Mouse (Mus musculus) frontal cortex, postnatal 36 days (tissue): ENCODE measurements at regions not wholly inside any gene's neighbourhood (a gene's known extent, or its start where the extent isn't known, plus 50 kb on each side); places are given as distances from the start of the nearest gene placed in this dataset.
"Not testable (repeated sequence)": the region's sequence is repeated elsewhere in the genome, so short reads cannot be mapped to it uniquely, and the experiment has no call there.

Experiments
- DNase-seq, 2 experiments: peaks; one replicate each; pipeline ENCODE4 v3.0.0; 2022; ENCODE audit warnings: low spot score in 2 of 2

GRCm38 (mm10) chr7:116596914-116597313 lies 92.7 kb downstream of the Nucb2 start:
- DNase-seq: no peak

GRCm38 (mm10) chr7:116600340-116600739 lies 96.2 kb downstream of the Nucb2 start:
- DNase-seq: no peak

- DNase-seq: no peak
Measured at GRCm38 (mm10) chr7:116603167-116603839, 99.1 kb downstream of the Nucb2 start.

- no peak for DNase-seq
Measured at GRCm38 (mm10) chr7:116603840-116604194, 99.6 kb downstream of the Nucb2 start.

GRCm38 (mm10) chr7:116606255-116606654 lies 102.1 kb downstream of the Nucb2 start:
- DNase-seq: no peak

- no peak for DNase-seq
Measured at GRCm38 (mm10) chr7:116606751-116607483, 102.7 kb downstream of the Nucb2 start.

GRCm38 (mm10) chr7:116607628-116608225 lies 103.6 kb downstream of the Nucb2 start:
- DNase-seq: no peak

- DNase-seq: peak; percentile 24 to 48
Measured at GRCm38 (mm10) chr7:116608350-116609085, 104.3 kb downstream of the Nucb2 start.

- DNase-seq: no peak
Measured at GRCm38 (mm10) chr7:116609406-116609805, 105.2 kb downstream of the Nucb2 start.

GRCm38 (mm10) chr7:116609906-116610305 lies 105.7 kb downstream of the Nucb2 start:
- no peak for DNase-seq

- no peak for DNase-seq
Measured at GRCm38 (mm10) chr7:116615984-116616383, 111.8 kb downstream of the Nucb2 start.

GRCm38 (mm10) chr7:116619636-116620035 lies 115.5 kb downstream of the Nucb2 start:
- no peak for DNase-seq

GRCm38 (mm10) chr7:116620381-116620780 lies 116.2 kb downstream of the Nucb2 start:
- DNase-seq: no peak

GRCm38 (mm10) chr7:116633210-116633609 lies 129.0 kb downstream of the Nucb2 start:
- no peak for DNase-seq

- DNase-seq: peak; percentile 58 to 68
Measured at GRCm38 (mm10) chr7:116644902-116645650, 140.9 kb downstream of the Nucb2 start.

- DNase-seq: no peak
Measured at GRCm38 (mm10) chr7:116654466-116654865, 150.3 kb downstream of the Nucb2 start.

- DNase-seq: not testable (repeated sequence)
Measured at GRCm38 (mm10) chr7:116657040-116657439, 152.9 kb downstream of the Nucb2 start.

- no peak for DNase-seq
Measured at GRCm38 (mm10) chr7:116665581-116665980, 161.4 kb downstream of the Nucb2 start.

- DNase-seq: no peak
Measured at GRCm38 (mm10) chr7:116674199-116675019, 170.2 kb downstream of the Nucb2 start.

- DNase-seq: no peak
Measured at GRCm38 (mm10) chr7:116676696-116677095, 172.5 kb downstream of the Nucb2 start.

- no peak for DNase-seq
Measured at GRCm38 (mm10) chr7:116679195-116679594, 175.0 kb downstream of the Nucb2 start.
